Mouse (Mus musculus): Measurements from ENCODE around the gene Sparc.

DNA sequence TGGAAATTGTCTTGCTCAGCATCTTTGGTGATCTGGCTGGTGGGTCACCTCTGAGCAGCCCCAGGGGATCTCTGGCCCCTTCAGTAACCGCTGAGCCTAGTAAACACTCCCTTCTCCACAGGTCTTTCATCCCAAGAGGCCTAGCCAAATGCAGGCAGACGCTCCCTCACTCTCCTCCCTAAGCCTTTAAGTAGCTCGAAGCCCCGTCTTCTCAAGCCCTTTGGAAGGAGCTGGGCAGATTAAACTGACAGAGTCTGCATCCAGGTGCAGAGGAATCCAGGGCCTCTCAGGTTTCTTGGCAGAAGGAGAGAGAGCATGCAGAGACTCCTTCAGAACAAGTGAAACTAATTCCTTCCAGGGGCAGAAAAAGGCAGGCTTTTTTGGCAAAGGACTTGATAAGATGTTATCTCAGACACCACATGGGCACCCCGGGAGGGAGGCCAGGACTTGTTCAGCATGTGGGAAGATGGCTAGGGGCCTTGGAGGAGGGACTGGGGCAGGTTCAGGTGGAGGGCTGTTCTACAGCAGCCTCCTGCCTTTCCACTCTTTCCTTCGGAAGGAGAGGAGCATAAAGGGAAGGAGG is 39.4 kb downstream of the Sparc start:
- no peak for TF ChIP-seq CTCF (IDR thresholded peaks at IDR 0.05; ENCODE audit: low read depth)
- no peak for TF ChIP-seq EP300 (IDR thresholded peaks at IDR 0.05; ENCODE audit: low read depth)

Data from liver, postnatal 0 days (tissue).